Mouse (Mus musculus) forebrain, embryonic 12.5 days (tissue): Measurements from ENCODE around the gene Ly6g6c. TPM values are rescaled to one million over a fixed set of nuclear protein-coding genes. Genes with fewer than 3 reads are reported as not detected.

Source experiments
- ATAC-seq: fragments of 200-750 bp; cut with Nextera tagmentation; 2 replicates; pipeline ENCODE4 v1.8.0; 2017; ENCODE audit warnings: moderate TSS enrichment; ENCODE audit not compliant: low FRiP score
- H3K27ac ChIP-seq: fragments of 300-500 bp; sonication (generic); 2 replicates; pipeline ENCODE4 v1.5.1; 2016; ENCODE audit warnings: mild to moderate bottlenecking
- H3K27me3 ChIP-seq: fragments of 300-500 bp; sonication (generic); 2 replicates; pipeline ENCODE4 v1.6.1; 2016; ENCODE audit warnings: mild to moderate bottlenecking
- H3K36me3 ChIP-seq: fragments of 300-500 bp; sonication (generic); replicated peaks from 2 replicates; pipeline ENCODE4 v1.6.1; 2016; ENCODE audit warnings: mild to moderate bottlenecking
- H3K4me1 ChIP-seq: fragments of 300-500 bp; sonication (generic); 2 replicates; pipeline ENCODE4 v1.6.1; 2016
- H3K4me2 ChIP-seq: fragments of 300-500 bp; sonication (generic); 2 replicates; pipeline ENCODE4 v1.6.1; 2016; ENCODE audit warnings: mild to moderate bottlenecking, moderate library complexity
- H3K4me3 ChIP-seq: fragments of 300-500 bp; sonication (generic); replicated peaks from 2 replicates; pipeline ENCODE4 v1.5.1; 2016; ENCODE audit warnings: mild to moderate bottlenecking
- H3K9ac ChIP-seq: fragments of 300-500 bp; sonication (generic); 2 replicates; pipeline ENCODE4 v1.6.1; 2016; ENCODE audit warnings: mild to moderate bottlenecking
- H3K9me3 ChIP-seq: fragments of 300-500 bp; sonication (generic); 2 replicates; pipeline ENCODE4 v1.6.1; 2016
- WGBS: fragments of 180-500 bp; shearing (Covaris S2); methylation state at CpG from one replicate; pipeline ENCODE4 v1.1.7; 2016; 5-methylcytosine and 5-hydroxymethylcytosine counted together
- polyA plus RNA-seq: library from polyadenylated mRNA; unstranded; fragments of >200 nt; fragmentation: Nextera tagmentation; extraction: Ambion mirVana; gene quantifications from 2 replicates; pipeline ENCODE4 v1.2.1, GENCODE M21; 2016

Gene Ly6g6c
- polyA plus RNA-seq, 1 experiment from 2014 or later = not detected

DNA sequence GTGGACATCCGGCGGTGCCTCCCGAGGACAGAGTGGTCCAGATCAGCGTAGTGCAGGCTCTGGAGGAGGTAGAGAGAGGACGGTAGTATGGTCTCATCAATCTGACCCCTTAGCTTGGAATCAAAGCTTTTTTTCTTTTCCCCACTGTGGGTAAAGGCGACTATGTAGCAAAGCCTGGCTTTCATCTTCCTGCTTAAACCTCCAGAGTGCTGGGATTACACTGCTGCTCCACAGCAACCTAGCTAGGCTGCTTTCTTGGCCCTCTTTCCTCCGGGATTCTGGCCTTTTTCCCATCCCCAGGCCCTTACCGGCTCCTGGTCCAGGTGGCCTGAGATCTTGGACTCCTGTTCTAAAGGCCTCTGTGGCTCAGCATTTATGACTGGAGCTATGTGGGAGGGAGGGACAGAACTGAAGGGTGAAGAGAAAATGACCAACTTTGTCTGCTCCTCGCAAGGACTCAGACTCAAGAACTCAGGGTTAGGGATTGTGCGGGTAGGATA lies 760 bp upstream of the Ly6g6c start:
- Histone ChIP-seq H3K4me2 (peak overlapping the region; percentile 55), H3K9me3 (no peaks in the 10 kb centered on the region), H3K27me3 (peaks cover 55% of the 10 kb centered on the region), H3K4me1 (peaks cover 35% of the 10 kb centered on the region), H3K4me3 (peak overlapping the region; percentile 30; the same call in 1 of the 2 replicates), H3K27ac (no peak overlapping the region), H3K36me3 (peaks cover 29% of the 10 kb centered on the region), H3K9ac (no peak overlapping the region)
- no peak for ATAC-seq
- 30% methylated on average over 10 of the region's 10 CpGs for WGBS

DNA sequence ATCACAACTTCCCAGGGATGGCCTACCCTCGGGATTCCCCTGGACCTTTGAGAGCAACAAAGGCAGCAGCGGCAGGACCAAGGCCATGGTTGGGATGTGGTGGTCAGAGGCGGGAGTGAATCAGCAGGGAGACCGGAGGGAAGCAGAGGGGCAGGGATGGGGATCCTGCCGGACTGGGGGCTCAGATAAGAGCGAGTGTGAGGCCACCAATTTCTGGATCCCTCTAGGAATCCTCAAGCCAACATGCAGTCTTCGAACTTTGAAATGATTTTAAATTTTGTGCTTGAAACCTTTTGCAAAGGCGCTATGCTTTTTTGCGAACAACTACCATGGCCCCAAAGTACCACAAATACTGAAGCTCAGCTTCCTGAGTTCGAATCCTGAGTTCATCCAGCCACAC lies 896 bp downstream of the Ly6g6c start, which contains the start of gene Mpig6b:
Mpig6b (minus strand) TSS at position 101 of the 400 bp plus-strand sequence.
- Histone ChIP-seq H3K4me3 (peak within 1 kb of the TSS; percentile 30), H3K4me2 (peak within 1 kb of the TSS; percentile 55), H3K27ac (no peak within 1 kb of the TSS), H3K27me3 (peaks cover 58% of the 10 kb centered on the region), H3K9me3 (no peaks in the 10 kb centered on the region), H3K36me3 (peaks cover 22% of the 10 kb centered on the region), H3K4me1 (peaks cover 21% of the 10 kb centered on the region), H3K9ac (peak within 1 kb of the TSS; percentile 48; the same call in 1 of the 2 replicates)
- ATAC-seq = no peak
- 44% methylated on average over 10 of the region's 10 CpGs for WGBS

DNA sequence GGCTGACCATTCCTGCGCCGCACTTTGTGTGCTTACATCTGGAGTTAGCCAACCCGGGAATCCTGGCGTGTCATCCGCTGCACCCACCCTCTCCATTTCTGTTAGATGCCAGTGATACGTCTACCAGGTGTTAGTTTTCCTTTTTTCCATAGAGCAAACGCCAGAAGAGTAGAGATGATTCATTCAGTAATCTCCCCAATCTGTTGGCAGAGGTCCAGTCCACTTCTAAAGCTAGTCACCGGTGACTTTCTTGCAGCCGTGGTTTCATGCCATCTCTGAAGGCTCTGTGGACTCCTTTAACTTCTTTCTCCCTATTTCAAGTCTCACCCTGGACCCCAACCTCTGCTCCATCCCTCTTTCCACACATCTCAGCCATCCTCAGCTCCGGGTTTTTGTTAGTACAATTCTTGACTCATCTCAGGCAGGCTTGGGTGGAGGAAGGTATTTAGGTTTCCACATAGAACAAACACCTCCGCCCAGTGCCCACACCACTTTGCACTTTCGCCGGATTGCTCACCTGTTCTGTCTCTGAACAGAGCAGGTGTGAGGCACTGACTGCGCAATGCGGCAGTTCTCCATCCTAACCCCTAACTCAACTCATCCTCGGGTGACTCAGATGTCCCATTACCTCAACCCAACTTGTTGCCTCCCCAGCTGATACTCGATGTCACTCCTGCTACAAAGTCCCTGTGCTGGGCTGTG lies 3.2 kb downstream of the Ly6g6c start:
- Histone ChIP-seq H3K4me3 (no peak overlapping the region), H3K36me3 (0 out of 2 replicates have a peak, but pooled peaks cover 4% of the 10 kb centered on the region), H3K9me3 (no peaks in the 10 kb centered on the region), H3K4me2 (no peak overlapping the region), H3K9ac (no peak overlapping the region), H3K27me3 (peaks cover 53% of the 10 kb centered on the region), H3K4me1 (peaks cover 21% of the 10 kb centered on the region), H3K27ac (no peak overlapping the region)
- ATAC-seq = no peak
- 90% methylated on average over 17 of the region's 17 CpGs for WGBS

DNA sequence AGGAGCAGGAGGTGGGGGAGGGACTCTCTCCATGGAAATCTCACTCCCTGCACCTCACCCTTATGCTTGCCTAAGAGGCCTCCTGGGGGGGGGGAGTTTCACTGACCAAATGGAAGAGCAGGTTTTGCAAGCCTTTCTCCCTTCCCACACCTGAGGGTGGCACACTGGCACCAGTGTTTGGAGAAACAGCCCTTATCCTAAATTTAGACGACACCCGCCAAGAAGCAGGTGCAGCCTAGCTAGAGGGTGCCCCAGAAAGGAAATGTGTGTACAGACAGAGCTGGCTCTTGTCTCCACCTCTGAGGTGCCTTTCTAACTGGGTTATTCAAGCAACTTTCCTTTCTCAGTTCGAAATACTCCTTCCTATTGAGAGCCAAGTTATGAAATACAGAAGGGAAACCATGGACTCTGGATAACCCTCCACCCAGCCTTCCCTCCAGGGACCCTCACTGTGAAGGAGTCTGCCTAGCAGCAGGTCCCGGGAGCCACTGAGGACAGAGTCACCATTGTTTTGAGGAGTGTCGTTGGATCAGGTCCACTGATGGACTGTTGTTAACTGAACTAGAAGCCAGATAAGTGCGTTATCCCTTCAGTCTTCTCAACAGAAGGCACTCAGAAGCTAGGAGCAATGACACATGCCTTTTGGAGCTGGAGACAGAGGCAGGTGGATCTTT lies 5.5 kb downstream of the Ly6g6c start:
- Histone ChIP-seq H3K36me3 (no peaks in the 10 kb centered on the region), H3K4me2 (no peak overlapping the region), H3K27ac (no peak overlapping the region), H3K27me3 (peaks cover 37% of the 10 kb centered on the region), H3K4me1 (peaks cover 2% of the 10 kb centered on the region; the same call in 1 of the 2 replicates), H3K9me3 (no peaks in the 10 kb centered on the region), H3K9ac (no peak overlapping the region), H3K4me3 (no peak overlapping the region)
- WGBS = 61% methylated on average over 6 of the region's 6 CpGs
- no peak for ATAC-seq

DNA sequence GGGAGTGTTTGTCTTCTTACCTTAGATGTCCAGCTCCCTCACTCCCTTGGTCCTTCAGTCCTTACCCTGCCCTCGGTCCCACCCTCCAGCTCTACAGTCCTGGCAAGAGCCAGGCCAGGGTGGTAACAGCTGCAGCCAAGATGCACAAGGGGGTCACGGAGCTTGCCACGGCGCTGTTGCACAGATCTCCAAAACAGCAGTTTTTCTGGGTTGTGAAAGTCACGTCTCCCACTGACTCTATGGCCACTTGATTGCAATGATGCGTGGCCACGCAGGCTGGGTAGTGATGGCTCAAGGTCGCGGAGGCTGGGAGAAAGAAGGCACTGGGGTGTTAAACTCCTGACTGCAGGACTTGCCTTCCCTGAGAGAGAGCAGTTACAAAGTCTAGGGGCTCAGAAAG lies 6.3 kb downstream of the Ly6g6c start:
- ATAC-seq = no peak
- Histone ChIP-seq H3K4me1 (peaks cover 4% of the 10 kb centered on the region), H3K27me3 (peaks cover 29% of the 10 kb centered on the region), H3K4me2 (no peak overlapping the region), H3K27ac (no peak overlapping the region), H3K4me3 (no peak overlapping the region), H3K9me3 (no peaks in the 10 kb centered on the region), H3K36me3 (no peaks in the 10 kb centered on the region), H3K9ac (no peak overlapping the region)
- 88% methylated on average over 9 of the region's 9 CpGs for WGBS

DNA sequence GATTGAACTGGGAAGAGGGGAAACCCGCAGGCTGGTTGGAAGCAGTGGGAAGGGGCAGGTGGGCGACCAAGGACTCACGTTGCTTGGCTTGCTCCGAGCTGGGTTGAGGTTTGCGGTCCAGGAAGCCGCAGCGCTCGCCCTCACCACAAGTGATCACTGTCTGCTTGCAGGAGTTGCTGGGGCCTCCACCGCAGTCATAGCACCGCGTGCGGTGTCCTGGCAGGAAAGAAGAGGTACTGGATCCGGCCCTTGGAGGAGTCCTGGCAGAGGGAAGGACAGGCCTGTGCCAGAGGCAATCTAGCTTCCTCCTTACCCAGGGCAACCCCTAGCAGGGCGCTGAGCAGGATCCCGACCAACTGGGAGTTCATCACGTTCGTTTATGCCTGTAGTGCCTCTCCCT lies 8.9 kb downstream of the Ly6g6c start:
- Histone ChIP-seq H3K4me1 (peaks cover 21% of the 10 kb centered on the region), H3K9ac (no peak overlapping the region), H3K27ac (no peak overlapping the region), H3K27me3 (peaks cover 36% of the 10 kb centered on the region), H3K36me3 (no peaks in the 10 kb centered on the region), H3K4me2 (no peak overlapping the region), H3K4me3 (no peak overlapping the region), H3K9me3 (no peaks in the 10 kb centered on the region)
- WGBS = 65% methylated on average over 17 of the region's 17 CpGs
- ATAC-seq = no peak

DNA sequence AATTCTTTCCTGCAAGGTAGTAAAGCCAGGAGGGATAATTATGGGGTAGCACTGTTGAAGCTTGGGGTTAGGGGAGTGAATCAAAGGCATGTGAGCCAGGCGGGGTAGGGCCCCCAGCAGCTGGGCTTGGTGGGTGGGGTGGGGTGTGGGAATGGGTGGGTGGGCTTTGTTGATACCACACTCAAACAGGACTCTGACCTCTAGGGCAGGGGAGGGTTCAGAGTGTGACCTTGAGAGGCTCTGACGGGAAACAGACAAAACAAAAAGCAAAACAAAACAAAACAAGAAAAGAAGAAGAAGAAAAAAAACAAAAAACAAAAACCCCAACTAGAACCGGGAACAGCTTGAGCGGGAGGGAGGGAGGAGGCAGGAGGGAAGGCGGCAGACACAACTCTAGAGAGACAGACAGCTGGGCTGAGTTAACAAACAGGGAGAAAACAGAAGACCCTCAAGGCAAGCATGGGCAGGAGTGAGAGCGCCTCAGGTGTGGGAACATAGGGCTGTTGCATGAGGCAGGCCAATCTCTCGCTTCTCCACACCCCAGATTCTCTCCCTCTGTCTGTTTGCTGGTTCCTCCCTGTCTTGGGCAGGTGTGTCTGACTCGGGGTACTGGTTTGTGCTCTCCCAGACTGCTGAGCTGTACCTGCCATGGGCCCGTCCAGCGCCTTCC lies 11.5 kb downstream of the Ly6g6c start, which contains the start of gene Ly6g6e:
Ly6g6e (plus strand) TSS at position 396 of the 670 bp plus-strand sequence.
- no peak within 1 kb of the TSS for H3K27ac ChIP-seq
- WGBS = 23% methylated on average over 10 of the region's 10 CpGs

DNA sequence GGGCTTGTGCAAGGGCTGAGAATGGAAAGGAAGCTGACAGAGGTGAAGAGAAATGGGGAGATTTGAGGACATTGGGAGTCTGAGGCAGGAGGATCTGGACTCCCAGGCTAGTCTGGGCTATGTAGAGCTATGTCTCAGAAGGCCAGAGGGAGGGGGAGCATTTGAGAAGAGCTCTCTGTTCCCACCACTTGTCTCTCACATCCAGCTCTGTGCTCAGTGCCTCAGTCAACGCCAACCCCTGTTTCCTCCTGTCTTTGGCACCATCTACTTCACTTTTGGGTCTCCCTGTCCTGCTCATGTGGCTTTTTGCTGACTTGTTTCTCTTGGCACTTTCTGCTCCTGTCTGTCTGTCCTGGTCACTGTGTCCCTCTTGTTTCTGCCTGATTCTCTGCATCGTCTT lies 12.1 kb downstream of the Ly6g6c start:
- H3K4me3 ChIP-seq = no peak overlapping the region
- no peaks in the 10 kb centered on the region for H3K9me3 ChIP-seq
- H3K36me3 ChIP-seq = no peaks in the 10 kb centered on the region
- no peak overlapping the region for H3K27ac ChIP-seq
- 41% methylated on average over 2 of the region's 2 CpGs for WGBS
- H3K4me1 ChIP-seq = peaks cover 21% of the 10 kb centered on the region
- peaks cover 33% of the 10 kb centered on the region; the same call in 1 of the 2 replicates for H3K27me3 ChIP-seq
- H3K4me2 ChIP-seq = peak overlapping the region; percentile 39
- H3K9ac ChIP-seq = peak overlapping the region; percentile 22; the same call in 1 of the 2 replicates
- ATAC-seq = no peak

More for the DNA sequence above, 11.5 kb downstream of the Ly6g6c start, which contains the start of gene Ly6g6e:
- Histone ChIP-seq H3K27me3 (peaks cover 33% of the 10 kb centered on the region; the same call in 1 of the 2 replicates), H3K4me3 (peak within 1 kb of the TSS; percentile 14; the same call in 1 of the 2 replicates), H3K9ac (peak within 1 kb of the TSS; percentile 22; the same call in 1 of the 2 replicates), H3K4me1 (peaks cover 21% of the 10 kb centered on the region), H3K4me2 (peak within 1 kb of the TSS; percentile 39), H3K9me3 (no peaks in the 10 kb centered on the region), H3K36me3 (no peaks in the 10 kb centered on the region)
- no peak for ATAC-seq

DNA sequence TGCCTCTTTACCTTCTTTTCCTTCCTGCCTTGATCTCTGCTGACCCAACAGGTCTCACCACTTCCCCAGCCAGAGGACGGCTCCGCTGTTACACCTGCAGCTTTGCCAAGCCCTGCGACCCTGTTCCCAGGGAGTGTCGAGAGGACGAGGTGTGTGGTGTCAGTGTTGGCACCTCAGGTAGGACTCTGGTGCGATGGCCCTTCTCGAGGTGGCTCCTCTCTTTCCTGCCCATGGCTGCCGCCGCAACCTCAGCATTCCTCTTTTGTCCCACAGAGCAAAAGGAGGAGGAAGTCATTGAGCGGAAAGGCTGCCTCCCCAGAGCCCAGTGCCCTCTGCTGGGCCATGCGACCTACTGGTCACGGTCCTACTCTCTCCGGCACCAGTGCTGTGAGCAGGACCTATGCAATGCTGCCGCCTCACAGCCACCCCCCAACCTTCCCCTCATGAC lies 12.6 kb downstream of the Ly6g6c start, which contains the start of gene Ly6g6d:
Ly6g6d (minus strand) TSS at position 280 of the 448 bp plus-strand sequence.
- Histone ChIP-seq H3K4me2 (peak within 1 kb of the TSS; percentile 39), H3K36me3 (no peaks in the 10 kb centered on the region), H3K4me1 (peaks cover 21% of the 10 kb centered on the region), H3K9ac (peak within 1 kb of the TSS; percentile 22; the same call in 1 of the 2 replicates), H3K27ac (no peak within 1 kb of the TSS), H3K4me3 (peak within 1 kb of the TSS; percentile 14; the same call in 1 of the 2 replicates), H3K27me3 (peaks cover 35% of the 10 kb centered on the region; the same call in 1 of the 2 replicates), H3K9me3 (no peaks in the 10 kb centered on the region)
- 11% methylated on average over 14 of the region's 14 CpGs for WGBS
- no peak for ATAC-seq

DNA sequence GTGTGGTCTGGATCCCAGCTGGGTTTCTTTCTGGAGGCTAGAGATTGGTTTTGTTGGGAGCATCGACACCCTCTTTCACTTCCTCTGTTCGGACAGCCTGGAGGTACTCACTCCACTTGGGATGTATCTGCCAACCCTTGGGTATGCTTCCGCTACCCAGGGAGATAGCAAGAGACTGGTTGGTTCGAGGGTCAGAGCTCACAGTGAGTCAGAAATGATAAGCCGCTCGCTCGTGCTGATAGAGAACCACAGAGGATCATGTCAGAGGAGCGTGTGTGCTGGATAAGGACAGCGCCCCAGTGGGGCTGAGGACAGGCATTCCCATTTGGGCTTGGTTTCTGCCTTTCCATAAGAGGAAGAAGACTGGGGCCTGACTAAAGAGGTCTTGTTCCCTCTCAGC lies 14.6 kb downstream of the Ly6g6c start:
- Histone ChIP-seq H3K9me3 (no peaks in the 10 kb centered on the region), H3K9ac (no peak overlapping the region), H3K27ac (no peak overlapping the region), H3K4me2 (no peak overlapping the region), H3K27me3 (peaks cover 33% of the 10 kb centered on the region; the same call in 1 of the 2 replicates), H3K4me3 (no peak overlapping the region), H3K36me3 (no peaks in the 10 kb centered on the region), H3K4me1 (peaks cover 21% of the 10 kb centered on the region)
- no peak for ATAC-seq
- 70% methylated on average over 9 of the region's 9 CpGs for WGBS

DNA sequence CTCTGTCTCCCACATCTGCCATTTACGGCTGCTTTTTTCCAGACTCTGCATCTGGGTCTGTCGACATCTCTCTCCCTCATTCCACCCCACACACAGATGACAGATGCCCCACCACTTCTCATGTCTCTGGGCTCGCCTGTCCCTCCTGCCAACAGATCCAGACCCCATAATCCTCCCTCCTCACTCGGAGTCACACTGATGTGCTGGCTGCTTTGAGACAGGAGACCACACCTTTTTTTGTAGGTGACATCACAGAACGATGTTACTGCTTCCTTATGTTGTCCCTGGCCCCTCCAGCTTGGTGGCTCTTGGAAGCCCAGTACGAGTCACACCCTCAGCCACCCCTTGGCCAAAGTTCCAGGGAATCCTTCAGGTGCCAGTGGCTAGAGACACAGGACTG lies 15.1 kb downstream of the Ly6g6c start:
- peaks cover 34% of the 10 kb centered on the region; the same call in 1 of the 2 replicates for H3K27me3 ChIP-seq
- no peak for ATAC-seq
- 69% methylated on average over 6 of the region's 6 CpGs for WGBS
- H3K4me2 ChIP-seq = no peak overlapping the region
- no peak overlapping the region for H3K4me3 ChIP-seq
- H3K9me3 ChIP-seq = no peaks in the 10 kb centered on the region
- H3K9ac ChIP-seq = no peak overlapping the region
- H3K36me3 ChIP-seq = no peaks in the 10 kb centered on the region
- no peak overlapping the region for H3K27ac ChIP-seq
- H3K4me1 ChIP-seq = peaks cover 21% of the 10 kb centered on the region
